Mouse (Mus musculus) kidney, adult 8-10 months (tissue): Measurements from ENCODE around the gene Ctnnd1.
"Not testable (repeated sequence)": the region's sequence is repeated elsewhere in the genome, so short reads cannot be mapped to it uniquely, and the experiment has no call there.

Source experiments
- DNase-seq, 2 experiments: peaks; one replicate each; pipeline ENCODE4 v3.0.0; 2022

The Ctnnd1 gene

GRCm38 (mm10) chr2:84650464-84651195 lies at the start of gene Ctnnd1:
TSS of gene Ctnnd1 (minus strand) at chr2:84650765.
- DNase-seq = peak; percentile 89 to 93

- DNase-seq = no peak
Measured at GRCm38 (mm10) chr2:84695007-84695695, 44.6 kb upstream of the Ctnnd1 start.

- DNase-seq = no peak
Measured at GRCm38 (mm10) chr2:84690050-84690449, 39.5 kb upstream of the Ctnnd1 start.

DNA sequence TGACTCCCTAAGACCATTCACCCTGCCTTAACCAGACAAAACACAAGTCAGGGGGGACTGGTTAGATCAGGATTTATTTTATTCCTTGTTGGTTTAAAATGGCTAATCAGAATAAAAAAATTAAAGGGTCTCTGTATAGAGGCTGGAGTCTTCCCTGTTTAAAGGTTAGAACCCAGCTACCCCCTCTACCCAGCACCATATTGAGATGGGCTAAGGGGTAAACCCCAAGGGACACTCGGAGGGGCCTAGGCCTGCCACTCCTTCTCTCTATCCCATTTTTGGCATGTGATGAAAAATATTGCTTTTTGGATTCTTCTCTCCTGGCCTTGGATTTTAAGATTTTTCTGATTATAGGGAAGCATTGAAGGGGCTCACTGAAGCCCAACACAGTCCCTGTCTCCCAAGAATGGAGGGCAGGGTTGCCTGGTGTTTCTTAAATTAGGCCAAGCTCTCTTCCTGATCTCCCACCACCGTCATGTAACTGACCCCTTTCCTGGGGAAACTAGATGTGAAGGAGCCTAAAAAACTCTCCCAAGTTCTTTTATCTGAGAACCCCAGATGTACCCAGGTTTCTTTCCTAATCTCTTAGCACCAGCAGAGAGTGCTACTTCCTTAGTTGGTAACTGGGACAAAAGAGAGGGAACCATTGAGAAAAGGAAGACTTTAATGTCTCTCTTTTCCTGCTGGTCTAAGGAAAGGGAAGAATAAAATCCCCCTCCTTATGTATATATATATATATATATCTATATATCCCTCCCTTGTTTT lies 37.7 kb upstream of the Ctnnd1 start:
- no peak for DNase-seq

GRCm38 (mm10) chr2:84682605-84683183 lies 32.1 kb upstream of the Ctnnd1 start:
- DNase-seq = no peak

DNA sequence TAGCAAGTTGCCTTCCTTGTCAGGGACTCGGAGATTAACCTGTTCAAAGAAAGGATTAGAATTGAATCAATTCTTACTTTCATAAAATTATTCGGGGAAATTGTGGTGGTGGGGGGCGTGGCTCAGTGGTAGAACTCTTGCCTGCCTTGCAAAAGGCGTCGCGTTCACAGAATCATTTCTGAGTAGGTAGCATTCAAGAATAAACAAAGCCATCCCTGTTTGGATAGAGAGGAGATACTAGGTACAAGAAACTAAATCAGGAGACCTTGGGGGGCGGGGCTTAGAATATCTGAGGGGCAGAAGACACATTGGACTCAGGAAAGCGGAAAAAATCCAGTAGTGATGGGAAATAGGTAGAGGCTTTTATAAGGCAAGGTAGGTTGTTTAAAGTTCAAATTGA lies 28.5 kb upstream of the Ctnnd1 start, which contains the start of gene Tmx2:
TSS of gene Tmx2 (minus strand) at position 125 of the 400 bp plus-strand sequence.
- no peak for DNase-seq

DNA sequence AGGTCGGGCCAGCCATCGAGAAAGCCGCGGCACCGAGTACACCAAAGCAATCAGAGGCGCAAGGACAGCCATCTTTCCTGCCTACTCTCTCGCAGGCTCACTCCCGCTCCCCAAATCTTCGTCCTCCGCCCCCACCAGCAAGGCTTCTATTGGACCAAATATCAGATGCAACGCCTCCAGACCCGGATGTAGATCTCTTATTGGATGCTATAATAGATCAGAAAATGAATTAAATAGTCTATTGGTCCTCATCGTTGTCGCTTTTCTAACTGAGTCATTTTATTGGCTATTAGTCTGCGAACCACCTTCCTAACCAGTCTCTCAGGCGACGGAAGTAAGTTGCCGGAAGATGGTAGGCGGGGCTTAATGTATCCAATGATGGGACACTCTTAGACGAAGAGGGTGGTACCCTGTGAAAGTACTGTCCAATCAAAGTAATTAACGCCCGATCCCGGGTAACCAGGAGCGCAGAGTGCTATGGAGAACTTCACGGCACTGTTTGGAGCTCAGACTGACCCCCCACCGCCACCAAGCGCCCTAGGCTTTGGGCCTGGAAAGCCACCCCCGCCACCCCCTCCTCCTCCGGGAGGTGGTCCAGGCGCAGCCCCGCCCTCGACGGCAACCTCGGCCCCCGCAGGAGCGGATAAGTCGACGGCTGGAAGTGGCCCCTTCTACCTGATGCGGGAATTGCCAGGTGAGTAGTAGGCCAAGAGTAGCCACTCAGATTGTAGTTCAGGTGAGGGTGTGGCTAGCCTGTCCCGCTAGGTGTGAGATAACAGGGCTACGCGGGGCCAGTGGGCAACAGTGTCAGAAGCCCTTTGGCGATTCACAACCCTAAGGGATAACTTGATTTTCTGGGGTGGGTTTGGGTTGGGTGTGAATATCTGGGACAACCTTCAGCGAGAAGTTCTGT lies 27.7 kb upstream of the Ctnnd1 start, which contains the start of the genes Gm28635 and Med19:
TSS of gene Gm28635 (minus strand) at position 74 of the 913 bp plus-strand sequence.
TSS of gene Med19 (plus strand) at position 435 of the 913 bp plus-strand sequence.
- DNase-seq = peak; percentile 97 to 99

GRCm38 (mm10) chr2:84677270-84677967 lies 26.9 kb upstream of the Ctnnd1 start:
- DNase-seq = no peak

GRCm38 (mm10) chr2:84671535-84671934 lies 21.0 kb upstream of the Ctnnd1 start:
- DNase-seq = not testable (repeated sequence)

GRCm38 (mm10) chr2:84670569-84670933 lies 20.0 kb upstream of the Ctnnd1 start, which contains the start of gene Selenoh:
TSS of gene Selenoh (minus strand) at chr2:84670770.
- peak; percentile 61 to 75 for DNase-seq

- DNase-seq = no peak
Measured at GRCm38 (mm10) chr2:84669828-84670568, 19.4 kb upstream of the Ctnnd1 start.

DNA sequence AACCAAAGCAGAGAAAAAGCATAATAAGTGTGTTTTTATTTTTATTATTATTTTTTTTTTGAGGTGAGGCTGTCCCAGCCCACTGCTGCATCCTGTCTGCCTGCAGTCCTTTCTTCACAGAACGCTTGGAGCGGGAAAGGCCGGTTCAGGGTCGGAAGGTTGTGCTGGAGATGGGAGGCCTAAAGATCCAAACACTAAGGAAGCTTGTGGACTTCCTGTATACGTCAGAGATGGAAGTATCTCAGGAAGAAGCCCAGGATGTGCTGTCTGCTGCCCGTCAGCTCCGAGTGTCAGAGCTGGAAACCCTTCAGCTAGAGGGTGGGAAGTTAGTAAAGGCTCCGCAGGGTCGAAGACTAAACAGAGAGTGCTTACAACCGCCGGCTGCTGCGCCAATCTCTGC lies 15.5 kb upstream of the Ctnnd1 start:
- DNase-seq = peak; percentile 20 to 31

DNA sequence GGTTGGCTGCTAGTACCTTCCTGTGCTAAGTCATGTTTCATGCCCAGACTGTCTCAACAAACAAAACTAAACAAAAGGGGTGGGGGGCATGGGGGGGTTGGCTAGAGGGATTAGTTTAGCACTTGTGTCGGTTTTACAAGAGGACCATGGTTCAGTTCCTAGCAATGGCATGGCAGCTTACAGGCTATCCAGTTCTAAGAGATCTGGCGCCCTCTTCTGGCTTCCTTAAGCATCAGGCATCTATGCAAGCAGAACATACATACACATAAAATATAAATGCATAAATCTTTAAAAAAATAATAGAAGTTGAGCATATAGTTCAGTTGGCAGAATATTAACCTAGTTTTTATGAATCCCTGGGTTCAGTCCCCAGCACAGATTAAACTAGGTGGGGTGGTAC lies 12.3 kb upstream of the Ctnnd1 start:
- peak in 1 of 2 experiments; percentile 54 for DNase-seq

DNA sequence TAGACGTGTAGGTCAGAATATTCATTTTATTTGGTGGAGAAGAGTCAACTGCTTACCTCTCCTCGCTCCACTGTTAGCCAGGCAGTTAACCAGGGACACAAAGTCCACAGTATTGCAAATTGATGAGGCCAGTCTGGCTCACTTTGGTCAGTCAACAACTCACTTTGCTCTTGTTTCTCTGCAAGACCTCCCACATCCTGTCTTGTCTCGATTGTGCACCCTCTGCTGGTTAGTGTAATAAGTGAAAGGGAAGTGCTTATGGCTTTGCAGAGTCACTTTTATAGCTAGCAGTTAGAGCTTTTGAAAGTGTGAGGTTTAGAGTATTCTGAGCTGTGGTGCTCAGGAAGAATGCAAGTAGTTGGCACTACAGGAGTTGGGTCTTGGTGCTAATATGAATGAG lies 9.7 kb upstream of the Ctnnd1 start:
- DNase-seq = peak; percentile 65 to 78

DNA sequence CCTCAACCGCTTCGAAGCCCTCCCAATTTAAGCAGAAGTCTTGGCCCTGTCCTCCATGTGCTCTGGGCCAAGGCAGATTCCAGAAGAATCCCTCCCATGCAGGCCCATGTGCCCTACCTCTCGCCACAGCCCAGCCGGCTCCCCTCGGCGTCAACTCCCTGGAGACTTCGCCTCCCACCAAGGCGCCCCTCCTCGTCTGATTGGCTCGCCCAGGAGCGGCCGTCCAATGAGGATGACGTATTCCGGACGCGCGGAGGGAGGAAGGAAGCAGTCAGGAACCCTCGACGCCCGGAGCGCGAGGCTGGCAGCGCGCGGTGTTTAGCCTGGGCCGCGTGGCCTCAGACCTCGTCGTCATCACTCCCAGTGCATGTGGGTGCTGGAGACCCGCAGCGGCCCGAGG lies 8.2 kb upstream of the Ctnnd1 start, which contains the start of gene Btbd18:
TSS of gene Btbd18 (plus strand) at position 274 of the 400 bp plus-strand sequence.
- no peak for DNase-seq

- DNase-seq = no peak
Measured at GRCm38 (mm10) chr2:84655864-84656263, 5.3 kb upstream of the Ctnnd1 start.

DNA sequence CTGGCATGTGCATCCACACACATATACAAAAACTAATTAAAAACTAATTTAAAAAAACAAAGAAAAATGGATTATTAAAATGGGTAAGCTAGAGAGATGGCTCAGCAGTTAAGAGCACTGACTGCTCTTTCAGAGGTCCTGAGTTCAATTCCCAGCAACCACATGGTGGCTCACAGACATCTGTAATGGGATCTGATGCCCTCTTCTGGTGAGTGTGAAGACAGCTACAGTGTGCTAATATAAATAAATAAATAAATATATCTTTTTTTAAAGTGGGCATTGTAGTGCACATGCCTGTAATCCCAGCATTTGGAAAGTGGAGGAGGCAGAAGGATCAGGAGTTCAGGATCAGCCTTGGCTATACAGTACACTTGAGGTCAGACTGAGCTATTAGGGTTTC lies 2.8 kb upstream of the Ctnnd1 start:
- DNase-seq = no peak

- no peak for DNase-seq
Measured at GRCm38 (mm10) chr2:84649674-84650073, 891 bp downstream of the Ctnnd1 start.

DNA sequence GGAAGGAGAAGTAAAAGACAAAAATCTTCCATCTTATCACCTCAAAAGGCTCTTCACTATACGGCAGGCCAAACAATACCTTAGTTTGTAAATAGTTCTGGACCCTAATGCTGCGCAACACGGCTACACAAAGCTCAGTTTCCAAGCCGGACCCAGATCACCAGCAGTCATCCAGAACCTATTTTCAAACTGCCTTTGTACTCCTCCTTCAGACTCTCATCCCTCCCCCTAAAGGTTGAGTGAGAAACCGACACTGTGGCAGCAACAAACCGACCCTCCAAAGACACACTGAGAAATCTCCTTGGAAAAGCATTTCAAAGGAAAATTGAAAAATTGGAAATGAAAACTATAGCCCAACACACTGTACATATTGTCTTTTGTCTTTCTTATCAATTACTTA lies 2.2 kb downstream of the Ctnnd1 start:
- DNase-seq = no peak

DNA sequence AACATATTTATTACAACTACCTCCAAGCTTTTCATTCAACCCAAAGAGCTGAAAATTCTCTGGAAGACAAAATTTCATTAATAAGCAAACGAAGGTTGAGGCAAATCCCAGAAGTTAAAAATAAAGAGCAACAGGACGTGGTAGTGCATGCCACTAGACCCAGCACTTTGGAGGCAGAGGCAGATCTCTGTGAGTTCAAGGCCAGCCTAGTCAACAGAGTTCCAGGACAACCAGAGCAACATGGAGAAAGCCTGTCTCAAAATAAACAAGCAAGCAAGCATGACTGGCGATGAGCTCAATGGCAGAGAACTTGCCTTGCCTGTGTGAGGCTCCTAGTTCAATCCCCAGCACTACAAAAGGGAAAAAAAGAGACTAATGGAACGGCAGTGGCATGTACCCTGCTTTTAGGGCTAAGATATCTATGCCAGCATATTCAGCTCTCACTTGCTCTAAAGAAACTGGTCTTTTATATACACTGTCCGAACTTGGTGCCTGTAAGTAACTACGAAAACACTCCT lies 3.5 kb downstream of the Ctnnd1 start:
- DNase-seq = no peak
